Mouse (Mus musculus) thymus, adult 2 months (tissue): ENCODE measurements at regions not wholly inside any gene's neighbourhood (a gene's known extent, or its start where the extent isn't known, plus 50 kb on each side); places are given as distances from the start of the nearest gene placed in this dataset.

ENCODE experiments used
- CTCF ChIP-seq: fragments of 200-500 bp; IDR thresholded peaks from 2 replicates; pipeline ENCODE4 v1.5.1; 2012; ENCODE audit warnings: mild to moderate bottlenecking, control low read depth, low read length, moderate library complexity, borderline replicate concordance; ENCODE audit not compliant: control insufficient read depth, poor library complexity, insufficient read depth; ENCODE audit errors: extremely low read depth
- POLR2A ChIP-seq: fragments of 200-500 bp; IDR thresholded peaks from 2 replicates; pipeline ENCODE4 v1.6.1; 2012; ENCODE audit warnings: mild to moderate bottlenecking, low read length, control low read depth, moderate library complexity; ENCODE audit not compliant: control insufficient read depth, poor library complexity, insufficient read depth; ENCODE audit errors: extremely low read depth

DNA sequence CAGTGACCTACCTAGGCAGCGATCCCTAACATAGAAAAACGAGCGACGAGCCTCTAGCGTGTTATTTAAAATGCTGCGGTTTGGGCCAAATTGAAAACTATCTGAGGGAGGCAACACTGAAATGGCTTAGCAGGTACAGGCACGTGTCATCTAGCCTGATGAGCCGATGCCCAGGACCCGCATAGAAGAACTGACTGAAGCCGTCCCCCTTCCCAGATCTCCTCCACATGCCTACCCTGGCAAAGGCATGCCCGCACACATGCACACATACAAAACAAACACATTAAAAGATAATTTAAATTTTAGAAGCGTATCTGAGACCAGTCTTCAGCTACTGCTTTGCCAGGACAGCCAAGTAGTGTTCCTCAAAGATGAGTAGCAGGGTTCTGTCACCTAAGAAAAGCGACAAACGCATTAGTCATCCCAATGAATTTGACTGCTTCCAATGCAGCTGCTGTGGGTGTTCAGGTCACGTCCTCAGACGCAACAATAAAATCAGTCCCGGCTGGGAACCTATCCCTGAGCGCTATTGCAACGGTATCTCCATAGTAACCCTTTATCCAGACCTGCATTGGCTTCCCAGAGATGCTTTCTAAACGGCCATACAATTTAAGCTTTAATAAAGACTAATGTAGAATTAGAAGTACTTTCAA is 577.0 kb upstream of the Gm10131 start:
- TF ChIP-seq POLR2A (no peak), CTCF (no peak)
